Mouse (Mus musculus): ENCODE measurements around the gene Ripk3. TPM values are rescaled to one million over a fixed set of nuclear protein-coding genes. Genes with fewer than 3 reads are reported as not detected.
A peak's percentile ranks its signal among the peaks of the same experiment; 100 is the strongest.

The Ripk3 gene
- polyA plus RNA-seq, 1 experiment from 2014 or later, result 52.1 TPM

- no peak for ATAC-seq (replicated peaks; ENCODE audit: low FRiP score)
- 4% methylated on average over 15 of the region's 15 CpGs for WGBS
- H3K4me1 ChIP-seq (replicated peaks; ENCODE audit: control insufficient read depth, insufficient read depth, low read length), result peaks cover 32% of the 10 kb centered on the region
- no peaks in the 10 kb centered on the region for H3K9me3 ChIP-seq (ENCODE audit: control insufficient read depth, low read length)
- H3K36me3 ChIP-seq (ENCODE audit: control insufficient read depth, insufficient read depth, low read length), result no peaks in the 10 kb centered on the region
- H3K4me2 ChIP-seq, result peak overlapping the region; percentile 64
- peaks cover 63% of the 10 kb centered on the region for H3K27me3 ChIP-seq (replicated peaks; ENCODE audit: control insufficient read depth, insufficient read depth, low read length)
- no peak for DNase-seq (ENCODE audit: low spot score)
- H3K27ac ChIP-seq (ENCODE audit: low read depth, low read length), result no peak overlapping the region
- H3K4me3 ChIP-seq (ENCODE audit: low read depth, low read length), result peak overlapping the region; percentile 59
- peak overlapping the region; percentile 35; the same call in 1 of the 2 replicates for H3K9ac ChIP-seq (ENCODE audit: low read depth, low read length)
Observed at GRCm38 (mm10) chr14:55826142-55826541, 37.5 kb upstream of the Ripk3 start.

DNA sequence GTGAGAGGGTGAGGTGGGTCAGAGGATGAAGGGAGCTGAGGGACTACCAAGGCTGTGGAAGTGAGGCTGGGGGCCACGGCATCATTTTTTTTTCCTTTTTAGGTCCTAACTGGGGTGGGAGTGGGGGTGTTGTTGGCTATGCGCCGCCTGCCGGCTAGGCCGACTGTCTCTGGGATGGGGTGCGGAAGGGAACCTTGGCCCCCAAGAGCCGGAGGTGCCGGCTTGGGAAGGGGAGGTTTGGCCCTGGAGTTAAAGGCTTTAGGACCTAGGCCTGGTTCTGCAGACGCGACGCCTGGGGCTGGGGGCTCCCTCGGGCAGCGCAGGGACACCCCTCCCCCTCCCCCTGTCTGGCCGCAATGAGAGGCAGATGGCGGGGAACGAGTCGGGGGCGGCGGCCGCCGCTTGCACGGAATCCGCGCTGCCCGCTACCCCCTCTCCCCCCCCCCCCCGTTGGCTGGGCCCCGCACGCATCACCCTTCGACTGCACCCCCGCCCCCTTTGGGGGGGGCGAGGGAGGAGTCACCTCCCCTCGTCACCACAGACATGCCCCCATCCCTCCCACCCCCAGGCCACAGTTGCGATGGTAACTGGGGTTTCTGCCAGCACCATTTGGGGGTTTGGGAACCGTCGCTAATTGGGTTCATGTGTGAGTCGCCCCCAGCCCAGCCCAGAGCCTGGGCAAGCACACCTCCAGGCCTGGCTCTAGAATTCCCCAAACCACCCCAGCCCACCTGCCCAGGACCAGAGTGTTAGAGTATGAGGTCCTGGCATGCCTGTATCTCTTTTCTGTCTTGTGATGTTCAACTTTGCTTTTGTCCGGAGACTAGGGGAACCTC is 36.8 kb upstream of the Ripk3 start:
- Histone ChIP-seq H3K4me3 (ENCODE audit: low read depth, low read length) (peak overlapping the region; percentile 59), H3K27me3 (replicated peaks; ENCODE audit: control insufficient read depth, insufficient read depth, low read length) (peaks cover 61% of the 10 kb centered on the region), H3K9ac (ENCODE audit: low read depth, low read length) (peak overlapping the region; percentile 39), H3K4me1 (replicated peaks; ENCODE audit: control insufficient read depth, insufficient read depth, low read length) (peaks cover 32% of the 10 kb centered on the region), H3K36me3 (ENCODE audit: control insufficient read depth, insufficient read depth, low read length) (no peaks in the 10 kb centered on the region), H3K27ac (ENCODE audit: low read depth, low read length) (peak overlapping the region; percentile 72), H3K9me3 (ENCODE audit: control insufficient read depth, low read length) (no peaks in the 10 kb centered on the region), H3K4me2 (peak overlapping the region; percentile 64)
- peak; percentile 56 for DNase-seq (ENCODE audit: low spot score)
- 2% methylated on average over 20 of the region's 37 CpGs for WGBS
- no peak for ATAC-seq (replicated peaks; ENCODE audit: low FRiP score)

- ATAC-seq (replicated peaks; ENCODE audit: low FRiP score) (no peak), DNase-seq (ENCODE audit: low spot score) (peak; percentile 40)
- Histone ChIP-seq H3K4me2 (peak overlapping the region; percentile 92), H3K36me3 (ENCODE audit: control insufficient read depth, insufficient read depth, low read length) (no peaks in the 10 kb centered on the region), H3K27me3 (replicated peaks; ENCODE audit: control insufficient read depth, insufficient read depth, low read length) (peaks cover 55% of the 10 kb centered on the region), H3K9ac (ENCODE audit: low read depth, low read length) (peak overlapping the region; percentile 39), H3K9me3 (ENCODE audit: control insufficient read depth, low read length) (no peaks in the 10 kb centered on the region), H3K27ac (ENCODE audit: low read depth, low read length) (peak overlapping the region; percentile 72), H3K4me3 (ENCODE audit: low read depth, low read length) (peak overlapping the region; percentile 59), H3K4me1 (replicated peaks; ENCODE audit: control insufficient read depth, insufficient read depth, low read length) (peaks cover 32% of the 10 kb centered on the region)
- WGBS, result 4% methylated on average over 32 of the region's 32 CpGs
Observed at GRCm38 (mm10) chr14:55824481-55825215, 36.0 kb upstream of the Ripk3 start.

DNA sequence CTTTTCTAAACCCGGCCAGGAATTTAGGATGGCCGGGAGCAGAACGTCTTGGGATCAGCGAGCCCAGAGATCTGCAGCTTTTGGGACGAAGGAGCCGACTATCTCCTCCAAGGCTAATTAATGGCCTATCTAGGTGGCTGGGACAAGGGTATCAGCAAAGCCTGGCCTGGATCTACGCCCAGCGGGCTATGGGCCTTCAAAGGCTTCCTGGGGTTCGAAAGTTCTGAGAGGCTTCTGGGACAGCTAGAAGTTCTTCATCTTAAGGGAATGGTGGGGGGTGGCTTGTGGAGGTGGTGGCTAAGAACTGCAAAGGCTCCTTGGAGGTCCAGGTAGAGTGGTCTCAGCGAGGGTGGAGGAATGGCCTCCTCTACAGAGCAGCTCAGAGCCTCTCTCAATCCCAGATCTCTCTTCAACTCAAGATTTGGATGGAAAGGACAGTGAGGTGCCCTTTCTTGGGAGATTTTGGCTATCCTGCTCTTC is 35.4 kb upstream of the Ripk3 start:
- H3K36me3 ChIP-seq (ENCODE audit: control insufficient read depth, insufficient read depth, low read length), result no peaks in the 10 kb centered on the region
- H3K27ac ChIP-seq (ENCODE audit: low read depth, low read length), result peak overlapping the region; percentile 47
- H3K9ac ChIP-seq (ENCODE audit: low read depth, low read length), result peak overlapping the region; percentile 4; the same call in 1 of the 2 replicates
- 4% methylated on average over 10 of the region's 10 CpGs for WGBS
- no peaks in the 10 kb centered on the region for H3K9me3 ChIP-seq (ENCODE audit: control insufficient read depth, low read length)
- H3K4me3 ChIP-seq (ENCODE audit: low read depth, low read length), result peak overlapping the region; percentile 59
- ATAC-seq (replicated peaks; ENCODE audit: low FRiP score) (no peak), DNase-seq (ENCODE audit: low spot score) (peak; percentile 59)
- H3K27me3 ChIP-seq (replicated peaks; ENCODE audit: control insufficient read depth, insufficient read depth, low read length), result peaks cover 55% of the 10 kb centered on the region
- H3K4me2 ChIP-seq, result peak overlapping the region; percentile 92
- H3K4me1 ChIP-seq (replicated peaks; ENCODE audit: control insufficient read depth, insufficient read depth, low read length), result peaks cover 27% of the 10 kb centered on the region

GRCm38 (mm10) chr14:55822991-55823762 is 34.5 kb upstream of the Ripk3 start, which contains the start of gene Nfatc4:
Gene Nfatc4, plus strand, starts transcription at chr14:55823144.
- under 1% methylated on average over 42 of the region's 46 CpGs for WGBS
- peak within 1 kb of the TSS; percentile 59 for H3K9ac ChIP-seq (ENCODE audit: low read depth, low read length)
- ATAC-seq (replicated peaks; ENCODE audit: low FRiP score) (peak; percentile 50), DNase-seq (ENCODE audit: low spot score) (peak; percentile 87)
- peaks cover 49% of the 10 kb centered on the region for H3K27me3 ChIP-seq (replicated peaks; ENCODE audit: control insufficient read depth, insufficient read depth, low read length)
- H3K4me3 ChIP-seq (ENCODE audit: low read depth, low read length), result peak within 1 kb of the TSS; percentile 59
- peaks cover 20% of the 10 kb centered on the region for H3K4me1 ChIP-seq (replicated peaks; ENCODE audit: control insufficient read depth, insufficient read depth, low read length)
- peak within 1 kb of the TSS; percentile 47 for H3K27ac ChIP-seq (ENCODE audit: low read depth, low read length)
- H3K9me3 ChIP-seq (ENCODE audit: control insufficient read depth, low read length), result no peaks in the 10 kb centered on the region
- H3K4me2 ChIP-seq, result peak within 1 kb of the TSS; percentile 92
- no peaks in the 10 kb centered on the region for H3K36me3 ChIP-seq (ENCODE audit: control insufficient read depth, insufficient read depth, low read length)

DNA sequence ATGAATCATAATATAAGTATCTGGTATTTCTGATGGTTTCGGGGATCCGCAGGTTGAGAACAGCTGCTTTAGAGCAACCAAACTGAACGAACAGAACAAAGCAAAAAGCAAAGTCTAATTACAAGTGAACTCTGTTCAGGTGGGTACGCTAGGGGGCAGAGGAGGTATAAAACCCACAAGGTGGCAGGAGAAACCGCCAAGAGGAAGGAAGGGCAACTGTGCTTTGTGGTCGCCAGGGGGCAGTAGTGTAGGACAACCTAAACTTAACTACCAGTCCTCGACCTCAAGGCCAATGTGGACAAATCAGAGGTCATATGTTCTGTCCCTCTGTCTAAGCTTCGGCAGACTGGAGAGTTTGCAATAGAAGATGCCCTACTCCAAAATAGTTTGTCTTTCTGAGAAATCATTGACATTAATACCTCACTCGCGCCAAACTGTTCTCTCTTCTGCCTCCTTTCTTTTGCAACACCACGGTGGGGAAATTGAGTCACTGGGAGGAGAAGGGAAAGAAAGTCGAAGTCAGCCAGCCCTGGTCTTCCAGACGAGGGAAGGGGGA is 33.8 kb upstream of the Ripk3 start:
- peak; percentile 76 for DNase-seq (ENCODE audit: low spot score)
- peaks cover 20% of the 10 kb centered on the region for H3K4me1 ChIP-seq (replicated peaks; ENCODE audit: control insufficient read depth, insufficient read depth, low read length)
- peak overlapping the region; percentile 59 for H3K9ac ChIP-seq (ENCODE audit: low read depth, low read length)
- H3K27me3 ChIP-seq (replicated peaks; ENCODE audit: control insufficient read depth, insufficient read depth, low read length), result peaks cover 43% of the 10 kb centered on the region
- peak; percentile 58 for ATAC-seq (replicated peaks; ENCODE audit: low FRiP score)
- WGBS, result 5% methylated on average over 13 of the region's 13 CpGs
- peak overlapping the region; percentile 47; the same call in 1 of the 2 replicates for H3K27ac ChIP-seq (ENCODE audit: low read depth, low read length)
- H3K36me3 ChIP-seq (ENCODE audit: control insufficient read depth, insufficient read depth, low read length), result no peaks in the 10 kb centered on the region
- no peaks in the 10 kb centered on the region for H3K9me3 ChIP-seq (ENCODE audit: control insufficient read depth, low read length)
- H3K4me2 ChIP-seq, result peak overlapping the region; percentile 92
- peak overlapping the region; percentile 59 for H3K4me3 ChIP-seq (ENCODE audit: low read depth, low read length)

- WGBS, result 79% methylated on average over 9 of the region's 9 CpGs
- Histone ChIP-seq H3K9me3 (ENCODE audit: control insufficient read depth, low read length) (no peaks in the 10 kb centered on the region), H3K4me2 (no peak overlapping the region), H3K27ac (ENCODE audit: low read depth, low read length) (no peak overlapping the region), H3K4me3 (ENCODE audit: low read depth, low read length) (no peak overlapping the region), H3K9ac (ENCODE audit: low read depth, low read length) (no peak overlapping the region), H3K36me3 (ENCODE audit: control insufficient read depth, insufficient read depth, low read length) (no peaks in the 10 kb centered on the region), H3K27me3 (replicated peaks; ENCODE audit: control insufficient read depth, insufficient read depth, low read length) (peaks cover 25% of the 10 kb centered on the region), H3K4me1 (replicated peaks; ENCODE audit: control insufficient read depth, insufficient read depth, low read length) (peaks cover 13% of the 10 kb centered on the region)
- DNase-seq (ENCODE audit: low spot score) (no peak), ATAC-seq (replicated peaks; ENCODE audit: low FRiP score) (no peak)
Observed at GRCm38 (mm10) chr14:55820576-55820975, 31.9 kb upstream of the Ripk3 start.

Data from liver, embryonic 11.5 days (tissue).